Mouse (Mus musculus) liver, embryonic 13.5 days (tissue): Measurements from ENCODE around the gene Cdc45. TPM values are rescaled to one million over a fixed set of nuclear protein-coding genes. Genes with fewer than 3 reads are reported as not detected.

Experiments
- ATAC-seq: fragments of 200-750 bp; cut with Nextera tagmentation; 2 replicates; pipeline ENCODE4 v1.8.0; 2017; ENCODE audit warnings: low read depth, mild to moderate bottlenecking, moderate number of reproducible peaks, moderate library complexity
- DNase-seq: peaks from one replicate; pipeline ENCODE4 v3.0.0; 2022
- H3K27ac ChIP-seq: fragments of 300-500 bp; sonication (generic); 2 replicates; pipeline ENCODE4 v1.5.1; 2015; ENCODE audit warnings: moderate library complexity, mild to moderate bottlenecking, inconsistent platforms
- H3K27me3 ChIP-seq: fragments of 300-500 bp; sonication (generic); 2 replicates; pipeline ENCODE4 v1.6.1; 2015; ENCODE audit warnings: mild to moderate bottlenecking, inconsistent platforms
- H3K36me3 ChIP-seq: fragments of 300-500 bp; sonication (generic); 2 replicates; pipeline ENCODE4 v1.6.1; 2015; ENCODE audit warnings: mild to moderate bottlenecking, inconsistent platforms
- H3K4me1 ChIP-seq: fragments of 300-500 bp; sonication (generic); replicated peaks from 2 replicates; pipeline ENCODE4 v1.6.1; 2015; ENCODE audit warnings: inconsistent platforms
- H3K4me2 ChIP-seq: fragments of 300-500 bp; sonication (generic); 2 replicates; pipeline ENCODE4 v1.6.1; 2015; ENCODE audit warnings: inconsistent platforms, mild to moderate bottlenecking, moderate library complexity
- H3K4me3 ChIP-seq: fragments of 300-500 bp; sonication (generic); replicated peaks from 2 replicates; pipeline ENCODE4 v1.5.1; 2015; ENCODE audit warnings: mild to moderate bottlenecking, inconsistent platforms
- H3K9ac ChIP-seq: fragments of 300-500 bp; sonication (generic); 2 replicates; pipeline ENCODE4 v1.6.1; 2015; ENCODE audit warnings: mild to moderate bottlenecking, inconsistent platforms
- H3K9me3 ChIP-seq: fragments of 300-500 bp; sonication (generic); replicated peaks from 2 replicates; pipeline ENCODE4 v1.6.1; 2016; ENCODE audit warnings: inconsistent platforms
- WGBS: fragments of 180-500 bp; shearing (Covaris S2); methylation state at CpG from one replicate; pipeline ENCODE4 v1.1.7; 2015; ENCODE audit not compliant: insufficient replicate concordance; 5-methylcytosine and 5-hydroxymethylcytosine counted together
- polyA plus RNA-seq: library from polyadenylated mRNA; unstranded; fragments of >200 nt; fragmentation: Nextera tagmentation; extraction: Ambion mirVana; gene quantifications from 2 replicates; pipeline ENCODE4 v1.2.1, GENCODE M21; 2015

The Cdc45 gene
- polyA plus RNA-seq, 1 experiment from 2014 or later: 46.2 TPM

DNA sequence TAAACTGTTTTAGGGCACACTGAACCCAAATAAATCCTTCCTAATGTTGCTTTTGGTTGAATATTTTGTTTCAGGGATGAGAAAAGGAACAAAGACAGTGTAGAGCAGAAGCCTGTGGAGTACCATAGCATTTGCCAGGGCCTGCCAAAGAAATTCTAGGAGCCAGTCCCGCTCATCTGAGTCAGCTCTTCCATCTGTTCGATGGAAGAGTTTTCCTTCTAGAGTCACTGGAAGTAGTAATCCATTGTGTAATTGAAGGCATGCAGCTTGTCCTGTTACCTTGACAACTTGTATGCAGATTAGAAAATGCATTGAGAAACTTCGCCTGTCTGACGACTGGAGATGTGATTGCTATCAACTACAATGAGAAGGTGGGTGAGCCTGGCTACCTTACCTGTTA is 11.1 kb upstream of the Cdc45 start:
- WGBS: 73% methylated on average over 4 of the region's 4 CpGs
- ATAC-seq (no peak), DNase-seq (no peak)
- Histone ChIP-seq H3K9ac (no peak overlapping the region), H3K27me3 (no peaks in the 10 kb centered on the region), H3K27ac (no peak overlapping the region), H3K9me3 (no peaks in the 10 kb centered on the region), H3K4me1 (peaks cover 21% of the 10 kb centered on the region), H3K4me3 (no peak overlapping the region), H3K4me2 (no peak overlapping the region), H3K36me3 (peaks cover 98% of the 10 kb centered on the region)

DNA sequence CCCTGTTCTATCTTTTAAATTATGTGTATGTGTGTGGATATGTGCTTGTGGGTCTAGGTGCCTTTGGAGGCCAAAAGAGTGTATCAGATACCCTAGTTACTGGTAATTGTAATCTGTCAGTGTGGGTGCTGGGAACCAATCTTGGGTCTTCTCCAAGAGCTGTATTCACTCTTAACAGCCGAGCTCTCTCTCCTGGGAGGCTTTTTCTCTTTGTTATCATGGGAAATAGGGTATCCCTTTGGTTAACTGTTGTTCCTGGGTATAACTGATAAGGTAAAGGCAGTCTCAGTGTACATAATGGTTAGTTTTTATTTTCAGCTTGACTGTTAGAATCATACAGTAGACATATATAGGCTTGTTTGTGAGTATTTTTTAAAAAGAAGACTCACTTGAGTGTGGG is 10.6 kb upstream of the Cdc45 start:
- H3K4me3 ChIP-seq: no peak overlapping the region

DNA sequence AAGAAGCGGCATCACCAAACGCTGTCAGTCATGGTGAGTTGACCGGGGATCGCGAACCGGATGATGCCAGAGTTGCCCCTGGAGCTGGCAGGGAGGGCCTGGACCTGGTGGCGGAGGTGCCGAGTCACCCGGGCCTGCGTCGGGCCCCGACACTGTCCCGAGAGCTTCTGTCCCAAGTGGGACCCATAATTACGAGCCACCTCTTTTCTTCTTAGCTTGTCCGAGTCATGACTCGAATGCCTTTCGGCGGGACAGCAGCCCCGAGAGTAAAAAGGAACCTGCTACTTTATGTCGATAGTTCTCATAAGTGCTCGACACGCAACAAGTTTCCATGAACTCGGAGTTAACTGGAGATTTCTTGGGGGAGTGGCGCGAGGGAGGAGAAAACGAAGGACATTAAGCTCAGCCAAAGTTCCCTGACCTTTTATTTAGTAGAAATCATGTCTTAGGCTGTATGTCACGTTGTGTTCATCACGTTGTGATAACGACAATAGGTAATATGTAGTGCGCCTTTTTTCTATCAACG is 661 bp upstream of the Cdc45 start:
- H3K4me1 ChIP-seq: peaks cover 44% of the 10 kb centered on the region
- peak overlapping the region; percentile 78 for H3K27ac ChIP-seq
- H3K27me3 ChIP-seq: no peaks in the 10 kb centered on the region
- peak overlapping the region; percentile 73 for H3K4me3 ChIP-seq
- no peak for DNase-seq
- H3K9ac ChIP-seq: peak overlapping the region; percentile 81
- peak overlapping the region; percentile 80 for H3K4me2 ChIP-seq
- no peaks in the 10 kb centered on the region for H3K9me3 ChIP-seq
- H3K36me3 ChIP-seq: peaks cover 60% of the 10 kb centered on the region
- peak; percentile 50 for ATAC-seq
- 1% methylated on average over 31 of the region's 31 CpGs for WGBS

More for the DNA sequence above, 10.6 kb upstream of the Cdc45 start:
- H3K27me3 ChIP-seq: no peaks in the 10 kb centered on the region
- peaks cover 98% of the 10 kb centered on the region for H3K36me3 ChIP-seq
- ATAC-seq: peak; percentile 23; the same call in 1 of the 2 replicates
- no peak overlapping the region for H3K27ac ChIP-seq
- 25% methylated on average over 1 of the region's 1 CpGs for WGBS
- DNase-seq: no peak
- no peaks in the 10 kb centered on the region for H3K9me3 ChIP-seq
- H3K9ac ChIP-seq: no peak overlapping the region
- H3K4me2 ChIP-seq: no peak overlapping the region
- peaks cover 21% of the 10 kb centered on the region for H3K4me1 ChIP-seq

DNA sequence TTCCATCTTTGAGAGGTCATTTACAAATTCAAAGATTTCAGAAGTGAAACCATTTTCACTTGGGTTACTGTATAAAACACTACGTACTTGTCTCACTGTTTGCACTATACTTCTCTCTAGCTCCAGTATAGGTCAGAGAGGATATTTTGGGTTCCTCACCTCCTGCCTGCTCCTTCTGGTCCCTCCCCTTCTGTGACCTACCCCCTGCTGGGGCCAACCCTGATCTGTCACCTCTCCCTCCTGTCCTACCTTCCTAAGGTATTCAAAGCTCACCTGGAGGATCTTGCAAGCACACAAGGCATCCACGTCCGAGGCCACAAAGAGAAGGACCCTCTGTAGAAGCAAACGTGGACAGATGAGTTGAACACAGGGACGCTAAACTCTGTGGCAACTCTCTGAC is 755 bp downstream of the Cdc45 start:
- Histone ChIP-seq H3K9ac (peak overlapping the region; percentile 83), H3K4me1 (peaks cover 44% of the 10 kb centered on the region), H3K27me3 (no peaks in the 10 kb centered on the region), H3K9me3 (no peaks in the 10 kb centered on the region), H3K4me3 (peak overlapping the region; percentile 73), H3K4me2 (peak overlapping the region; percentile 80), H3K27ac (peak overlapping the region; percentile 78), H3K36me3 (peaks cover 60% of the 10 kb centered on the region)
- peak; percentile 28 for DNase-seq
- ATAC-seq: peak; percentile 64
- WGBS: 2% methylated on average over 5 of the region's 5 CpGs

DNA sequence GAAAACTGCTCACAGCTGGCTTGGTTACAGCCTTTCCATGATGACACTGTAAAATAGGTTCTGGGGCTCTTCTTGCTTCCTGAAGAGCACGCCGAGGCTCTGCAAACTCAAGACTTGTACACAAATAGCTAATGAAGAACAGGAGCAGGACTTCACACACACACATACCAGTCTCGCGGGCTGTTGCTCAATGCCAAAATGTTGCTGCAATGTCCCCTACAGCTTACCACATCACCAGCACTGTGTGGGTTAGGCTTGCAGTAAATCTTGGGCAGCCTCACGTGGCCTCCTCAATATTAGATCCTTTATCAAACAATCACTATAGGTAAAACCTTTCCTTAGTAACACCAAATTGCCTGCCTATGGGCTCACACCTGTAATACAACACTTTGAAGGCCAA is 2.8 kb downstream of the Cdc45 start:
- Histone ChIP-seq H3K9ac (no peak overlapping the region), H3K27ac (no peak overlapping the region), H3K27me3 (no peaks in the 10 kb centered on the region), H3K4me2 (0 out of 2 replicates have a peak overlapping the region, but pooled peaks have one; percentile 80), H3K4me1 (peaks cover 38% of the 10 kb centered on the region), H3K9me3 (no peaks in the 10 kb centered on the region), H3K4me3 (no peak overlapping the region), H3K36me3 (peaks cover 63% of the 10 kb centered on the region)
- ATAC-seq (no peak), DNase-seq (no peak)
- 87% methylated on average over 5 of the region's 5 CpGs for WGBS

DNA sequence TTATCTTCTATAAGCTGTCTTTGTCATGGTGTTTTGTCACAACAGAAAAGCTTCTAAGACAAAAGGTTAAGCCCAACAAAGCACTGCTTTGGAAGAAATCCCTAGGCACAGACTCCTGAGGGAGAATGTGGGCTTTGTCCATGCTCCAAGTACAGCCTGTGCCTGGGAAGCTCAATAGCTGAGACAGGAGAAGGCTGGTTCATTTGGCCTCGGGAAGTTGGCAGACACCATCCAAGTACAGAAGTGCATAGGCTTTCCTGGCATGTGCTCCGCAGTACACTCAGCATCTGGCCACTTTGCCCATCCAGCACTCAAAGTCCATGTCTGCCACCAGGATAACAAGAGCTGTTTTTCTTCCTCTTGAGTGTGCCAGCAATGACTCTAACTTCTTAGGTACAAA is 6.0 kb downstream of the Cdc45 start:
- H3K4me2 ChIP-seq: no peak overlapping the region
- peaks cover 85% of the 10 kb centered on the region for H3K36me3 ChIP-seq
- H3K9ac ChIP-seq: no peak overlapping the region
- DNase-seq (no peak), ATAC-seq (no peak)
- H3K27me3 ChIP-seq: no peaks in the 10 kb centered on the region
- no peak overlapping the region for H3K4me3 ChIP-seq
- no peaks in the 10 kb centered on the region for H3K9me3 ChIP-seq
- H3K4me1 ChIP-seq: peaks cover 21% of the 10 kb centered on the region
- WGBS: 94% methylated on average over 2 of the region's 2 CpGs
- no peak overlapping the region for H3K27ac ChIP-seq

DNA sequence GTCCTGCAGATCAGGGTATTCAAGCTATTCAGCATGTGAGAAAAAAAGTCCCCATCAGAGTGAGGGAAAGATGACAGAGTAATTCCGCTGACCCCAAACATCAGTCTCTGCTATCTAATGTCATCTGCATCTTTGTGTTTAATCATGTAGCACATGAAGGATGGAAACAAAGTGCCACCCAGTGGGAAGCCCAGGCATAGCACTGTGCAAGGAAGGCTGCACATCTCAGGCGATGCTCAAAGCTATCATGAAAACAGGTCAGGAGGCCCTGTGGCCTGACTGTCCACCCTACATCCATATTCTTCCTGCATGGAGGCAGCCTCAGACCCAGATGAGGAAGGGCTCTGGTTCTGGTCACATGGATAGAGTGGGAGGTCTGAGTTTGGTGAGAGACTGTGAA is 12.9 kb downstream of the Cdc45 start:
- H3K4me1 ChIP-seq: no peaks in the 10 kb centered on the region
- no peak overlapping the region for H3K27ac ChIP-seq
- no peaks in the 10 kb centered on the region for H3K27me3 ChIP-seq
- WGBS: 82% methylated on average over 2 of the region's 2 CpGs
- H3K4me3 ChIP-seq: no peak overlapping the region
- no peak overlapping the region for H3K4me2 ChIP-seq
- H3K9ac ChIP-seq: no peak overlapping the region
- peaks cover 90% of the 10 kb centered on the region for H3K36me3 ChIP-seq
- no peak for ATAC-seq
- no peak for DNase-seq
- H3K9me3 ChIP-seq: no peaks in the 10 kb centered on the region

DNA sequence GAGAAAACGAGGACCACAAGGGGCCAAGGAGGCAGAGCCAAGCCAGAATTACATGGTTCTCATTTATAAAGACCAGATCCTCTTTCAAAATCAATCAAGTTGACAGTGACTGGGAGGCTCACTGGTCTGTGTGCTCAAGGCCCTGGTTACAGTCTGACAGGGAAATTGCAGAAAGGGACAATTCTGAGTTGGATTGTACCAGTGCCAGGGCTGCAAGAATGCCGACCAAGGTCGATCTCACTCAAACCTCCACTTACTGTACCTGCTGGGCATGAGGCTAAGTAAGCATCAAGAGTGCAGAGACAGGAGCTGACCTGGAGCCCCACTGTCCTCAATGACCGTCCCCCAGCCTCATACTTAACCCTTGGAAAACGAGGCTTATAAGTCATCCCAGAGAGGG is 13.6 kb downstream of the Cdc45 start:
- Histone ChIP-seq H3K27me3 (no peaks in the 10 kb centered on the region), H3K27ac (no peak overlapping the region), H3K4me2 (no peak overlapping the region), H3K4me1 (no peaks in the 10 kb centered on the region), H3K9ac (no peak overlapping the region), H3K36me3 (peaks cover 93% of the 10 kb centered on the region), H3K9me3 (no peaks in the 10 kb centered on the region), H3K4me3 (no peak overlapping the region)
- DNase-seq (no peak), ATAC-seq (no peak)
- WGBS: 87% methylated on average over 5 of the region's 5 CpGs

DNA sequence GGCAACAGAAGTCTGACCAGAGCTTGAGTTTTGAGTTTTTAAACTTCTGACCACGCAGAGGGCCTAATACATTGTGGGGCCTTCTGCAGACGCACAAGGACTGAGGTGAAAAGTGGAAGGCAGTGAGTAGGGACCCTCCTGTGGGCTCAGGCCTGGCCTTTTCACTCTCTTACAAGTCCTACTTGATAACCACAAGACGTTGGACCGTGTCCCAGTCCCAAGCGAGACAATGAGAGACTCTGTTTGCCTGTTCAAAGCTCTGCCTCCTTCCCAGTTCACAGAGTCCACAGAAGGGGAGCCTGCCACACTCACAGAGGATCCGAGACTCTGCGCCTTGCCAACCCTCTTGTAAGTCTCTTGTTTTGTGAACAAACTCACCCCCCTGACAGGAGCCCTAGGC is 15.1 kb downstream of the Cdc45 start:
- Histone ChIP-seq H3K4me2 (no peak overlapping the region), H3K36me3 (peaks cover 99% of the 10 kb centered on the region), H3K4me1 (no peaks in the 10 kb centered on the region), H3K9ac (no peak overlapping the region), H3K27ac (no peak overlapping the region), H3K27me3 (no peaks in the 10 kb centered on the region), H3K4me3 (no peak overlapping the region), H3K9me3 (no peaks in the 10 kb centered on the region)
- 91% methylated on average over 7 of the region's 7 CpGs for WGBS
- no peak for ATAC-seq
- no peak for DNase-seq

DNA sequence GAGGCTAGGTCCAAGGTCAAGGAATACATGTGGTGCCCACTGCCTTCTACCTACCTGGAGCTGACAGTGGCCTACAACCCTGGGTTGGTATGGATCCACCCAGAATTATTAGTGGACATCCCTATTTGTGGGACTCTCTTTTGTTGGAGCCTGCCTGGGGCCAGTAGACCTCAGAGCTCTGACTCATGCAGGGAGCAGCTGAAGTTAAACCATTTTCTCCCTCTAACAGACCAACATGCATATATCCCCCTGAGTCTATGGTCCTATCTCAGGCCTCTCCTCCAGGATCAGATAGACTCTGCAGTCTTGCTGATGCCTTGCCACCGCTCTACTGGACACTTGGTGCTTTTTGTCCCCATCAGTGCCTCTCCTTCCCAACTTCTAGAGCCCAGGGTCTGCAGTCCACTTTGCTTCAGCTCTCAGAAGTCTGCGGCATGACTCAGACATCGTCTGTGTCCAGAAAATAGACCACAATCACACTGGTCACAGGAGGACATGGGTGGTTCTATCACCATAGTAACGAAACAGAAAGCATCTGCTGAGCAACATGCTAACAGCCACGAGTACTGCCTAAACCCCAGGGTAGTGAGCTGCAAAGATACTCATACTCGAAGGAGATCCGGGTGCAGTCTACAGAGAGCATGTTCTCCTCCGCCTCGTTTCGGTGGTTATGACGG is 16.4 kb downstream of the Cdc45 start:
- H3K27me3 ChIP-seq: no peaks in the 10 kb centered on the region
- peaks cover 98% of the 10 kb centered on the region for H3K36me3 ChIP-seq
- H3K9ac ChIP-seq: no peak overlapping the region
- WGBS: 85% methylated on average over 11 of the region's 11 CpGs
- H3K4me3 ChIP-seq: no peak overlapping the region
- H3K4me2 ChIP-seq: no peak overlapping the region
- DNase-seq (no peak), ATAC-seq (no peak)
- H3K9me3 ChIP-seq: no peaks in the 10 kb centered on the region
- H3K4me1 ChIP-seq: no peaks in the 10 kb centered on the region
- H3K27ac ChIP-seq: no peak overlapping the region

DNA sequence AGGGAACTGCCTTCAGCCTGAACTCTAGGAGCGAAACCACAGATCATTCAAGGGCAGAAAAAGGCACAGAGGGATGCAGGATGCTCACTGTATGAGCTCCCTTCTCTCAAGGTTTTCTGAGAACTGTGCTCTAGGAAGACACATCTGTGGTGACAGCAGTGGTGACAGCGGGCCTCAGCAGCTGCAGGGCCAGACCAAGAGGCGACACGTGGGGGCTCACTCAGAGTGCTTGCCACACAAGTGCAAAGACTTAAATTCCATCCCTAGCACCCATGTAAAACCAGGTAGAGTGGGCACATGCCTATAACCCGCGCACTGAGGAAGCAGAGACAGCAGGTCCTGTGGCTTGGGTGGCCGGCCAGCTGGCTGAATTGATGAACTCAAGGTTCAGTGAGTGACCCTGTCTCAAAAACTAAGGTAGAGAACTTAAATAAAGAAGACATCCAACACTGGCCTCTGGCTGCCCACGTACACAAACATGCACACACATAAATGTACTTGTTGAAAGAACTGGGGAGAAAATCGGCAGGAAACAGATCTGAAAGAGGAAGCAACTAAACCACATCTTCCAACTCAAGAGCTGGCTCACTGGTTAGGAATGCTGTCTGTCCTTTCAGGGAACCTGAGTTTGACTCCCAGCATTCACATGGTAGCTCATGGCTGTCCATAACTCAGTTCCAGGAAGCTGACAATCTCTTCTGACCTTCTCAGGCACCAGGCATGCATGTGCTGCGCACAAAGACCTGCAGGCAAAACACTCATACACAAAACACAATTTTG is 23.0 kb downstream of the Cdc45 start:
- no peaks in the 10 kb centered on the region for H3K27me3 ChIP-seq
- no peak overlapping the region for H3K4me2 ChIP-seq
- peaks cover 95% of the 10 kb centered on the region for H3K36me3 ChIP-seq
- no peaks in the 10 kb centered on the region for H3K9me3 ChIP-seq
- H3K4me1 ChIP-seq: peaks cover 31% of the 10 kb centered on the region
- 54% methylated on average over 10 of the region's 10 CpGs for WGBS
- no peak overlapping the region for H3K9ac ChIP-seq
- DNase-seq (no peak), ATAC-seq (no peak)
- 0 out of 2 replicates have a peak overlapping the region, but pooled peaks have one; percentile 19 for H3K27ac ChIP-seq
- H3K4me3 ChIP-seq: no peak overlapping the region
